Mouse (Mus musculus): ENCODE results near the gene Uqcrc2.

Uqcrc2 gene

GRCm38 (mm10) chr7:120690634-120691033 is 55.7 kb downstream of the Uqcrc2 start:
- no peak for DNase-seq (ENCODE audit: low spot score in 2 of 2)

GRCm38 (mm10) chr7:120693831-120694375 is 58.9 kb downstream of the Uqcrc2 start:
- no peak for DNase-seq (ENCODE audit: low spot score in 2 of 2)

GRCm38 (mm10) chr7:120695196-120695595 is 60.2 kb downstream of the Uqcrc2 start:
- no peak for DNase-seq (ENCODE audit: low spot score in 2 of 2)

GRCm38 (mm10) chr7:120695641-120696040 is 60.7 kb downstream of the Uqcrc2 start:
- DNase-seq (ENCODE audit: low spot score in 2 of 2): no peak

GRCm38 (mm10) chr7:120696331-120696730 is 61.4 kb downstream of the Uqcrc2 start:
- DNase-seq (ENCODE audit: low spot score in 2 of 2): no peak

GRCm38 (mm10) chr7:120699586-120699985 is 64.6 kb downstream of the Uqcrc2 start:
- no peak for DNase-seq (ENCODE audit: low spot score in 2 of 2)

GRCm38 (mm10) chr7:120703888-120704287 is 68.9 kb downstream of the Uqcrc2 start:
- DNase-seq (ENCODE audit: low spot score in 2 of 2): no peak

Data from urinary bladder, adult 18-20 months (tissue).